Mouse (Mus musculus) pancreas, adult 10 weeks (tissue): ENCODE results near the gene Odf2. TPM values are rescaled to one million over a fixed set of nuclear protein-coding genes. Genes with fewer than 3 reads are reported as not detected.

Experiments
- polyA plus RNA-seq: library from polyadenylated mRNA; stranded (reverse); fragments of 350-450 nt; fragmentation: Illumina TruSeq; extraction: RNeasy Lipid Tissue Mini Kit (QIAGEN cat#74804); gene quantifications from one replicate; pipeline ENCODE4 v1.2.3, GENCODE M21; 2015; ENCODE audit warnings: low read depth, low replicate concordance; ENCODE audit not compliant: insufficient read depth

Gene Odf2
- polyA plus RNA-seq: 15.8 TPM

GRCm38 (mm10) chr2:29889066-29889944 lies at the start of gene Odf2:
Gene Odf2, plus strand, starts transcription at chr2:29889221.

DNA sequence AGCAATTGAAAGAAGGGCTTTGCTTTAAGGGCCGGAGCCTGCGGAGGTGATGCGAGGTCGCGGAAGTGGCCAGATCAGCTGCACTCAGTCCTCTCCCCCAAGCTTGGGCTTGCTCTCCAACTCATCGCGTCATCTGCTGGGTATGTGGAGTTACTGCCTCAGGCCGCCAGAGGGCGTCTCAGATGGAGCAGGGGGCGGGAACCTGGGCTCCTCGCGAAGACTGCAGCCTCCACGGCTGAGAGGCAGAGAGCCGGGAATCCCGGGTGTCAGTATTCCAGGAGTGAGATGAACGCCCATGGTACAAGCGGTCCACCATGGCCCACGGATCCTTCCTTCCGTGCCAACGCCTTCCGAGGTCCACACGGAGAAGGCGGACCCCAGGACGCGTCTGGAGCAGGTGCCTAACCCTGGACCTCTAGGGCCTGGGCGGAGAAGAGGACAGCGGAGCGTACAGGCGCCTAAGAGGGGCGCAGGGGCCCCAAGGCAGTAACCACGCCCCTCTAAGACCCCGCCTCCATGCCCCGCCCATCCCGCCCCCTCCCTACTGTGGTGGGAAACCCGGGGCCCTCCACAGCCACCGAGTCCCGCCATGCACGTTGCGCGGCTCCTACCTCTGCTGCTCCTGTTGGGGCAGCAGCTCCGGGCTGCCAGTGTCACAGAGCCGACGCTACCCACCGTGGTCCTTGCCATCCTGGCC lies 19.9 kb upstream of the Odf2 start, which contains the start of gene Cercam:
Cercam (plus strand) TSS at position 216 of the 697 bp plus-strand sequence.

GRCm38 (mm10) chr2:29934906-29935599 lies 46.0 kb downstream of the Odf2 start, which contains the start of gene Gle1:
Gene Gle1, plus strand, starts transcription at chr2:29935426.

DNA sequence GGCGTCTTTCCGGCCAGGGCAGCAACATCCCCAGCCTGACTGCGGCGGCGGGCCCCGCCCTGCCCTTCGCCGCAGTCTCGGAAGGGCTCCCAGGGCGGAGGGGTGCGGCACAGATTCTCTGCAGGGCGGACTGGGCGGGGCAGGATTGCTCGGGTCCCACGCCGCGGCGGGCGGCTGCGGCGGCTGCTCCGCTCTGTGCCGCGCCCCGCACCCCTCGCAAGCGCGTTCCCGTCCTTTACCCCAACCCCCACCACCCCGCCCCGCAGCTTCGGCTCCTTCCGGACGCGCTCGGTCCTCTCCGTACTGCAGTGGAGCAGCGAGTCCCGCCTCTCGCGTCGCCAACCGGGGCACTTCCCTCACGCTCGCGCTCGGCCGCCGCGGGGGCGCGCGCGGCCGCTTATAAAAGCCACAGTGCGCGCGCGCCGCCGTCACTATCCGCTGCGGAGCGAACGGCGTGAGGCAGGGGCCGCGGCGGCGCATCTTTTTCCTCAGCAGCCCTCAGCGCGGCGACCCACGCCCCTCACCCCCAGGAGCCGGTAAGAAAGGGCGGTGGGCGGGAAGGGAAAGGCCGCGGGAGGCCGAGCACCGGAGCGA lies 76.3 kb downstream of the Odf2 start, which contains the start of gene Sptan1:
Sptan1 (plus strand) TSS at position 311 of the 594 bp plus-strand sequence.

Other genes starting within 250 kb of the Odf2 start
- 3.2 TPM for gene Gm13420, start 137.5 kb upstream of the Odf2 start, polyA plus RNA-seq
- gene Gm13547, start 129.9 kb upstream of the Odf2 start, polyA plus RNA-seq: not detected
- gene Coq4, start 101.7 kb upstream of the Odf2 start, polyA plus RNA-seq: 5.1 TPM
- 4.9 TPM for gene Trub2, start 100.7 kb upstream of the Odf2 start, polyA plus RNA-seq
- 7.8 TPM for gene Slc27a4, start 86.6 kb upstream of the Odf2 start, polyA plus RNA-seq
- 4.5 TPM for gene Urm1, start 69.1 kb upstream of the Odf2 start, polyA plus RNA-seq
- 2.3 TPM for gene Cercam, start 20.1 kb upstream of the Odf2 start, polyA plus RNA-seq
- gene Gle1, start 46.2 kb downstream of the Odf2 start, polyA plus RNA-seq: 8.2 TPM
- 85.5 TPM for gene Sptan1, start 76.3 kb downstream of the Odf2 start, polyA plus RNA-seq
- gene Wdr34, start 159.7 kb downstream of the Odf2 start, polyA plus RNA-seq: 7.2 TPM
- 25.1 TPM for gene Set, start 168.2 kb downstream of the Odf2 start, polyA plus RNA-seq
- 7.9 TPM for gene Pkn3, start 188.5 kb downstream of the Odf2 start, polyA plus RNA-seq
- gene Zdhhc12, start 204.4 kb downstream of the Odf2 start, polyA plus RNA-seq: 7.0 TPM
- gene Zer1, start 235.4 kb downstream of the Odf2 start, polyA plus RNA-seq: 8.3 TPM
- gene Tbc1d13, start 244.5 kb downstream of the Odf2 start, polyA plus RNA-seq: 8.6 TPM